Mouse (Mus musculus): ENCODE measurements around the gene BC052040.

BC052040 gene

DNA sequence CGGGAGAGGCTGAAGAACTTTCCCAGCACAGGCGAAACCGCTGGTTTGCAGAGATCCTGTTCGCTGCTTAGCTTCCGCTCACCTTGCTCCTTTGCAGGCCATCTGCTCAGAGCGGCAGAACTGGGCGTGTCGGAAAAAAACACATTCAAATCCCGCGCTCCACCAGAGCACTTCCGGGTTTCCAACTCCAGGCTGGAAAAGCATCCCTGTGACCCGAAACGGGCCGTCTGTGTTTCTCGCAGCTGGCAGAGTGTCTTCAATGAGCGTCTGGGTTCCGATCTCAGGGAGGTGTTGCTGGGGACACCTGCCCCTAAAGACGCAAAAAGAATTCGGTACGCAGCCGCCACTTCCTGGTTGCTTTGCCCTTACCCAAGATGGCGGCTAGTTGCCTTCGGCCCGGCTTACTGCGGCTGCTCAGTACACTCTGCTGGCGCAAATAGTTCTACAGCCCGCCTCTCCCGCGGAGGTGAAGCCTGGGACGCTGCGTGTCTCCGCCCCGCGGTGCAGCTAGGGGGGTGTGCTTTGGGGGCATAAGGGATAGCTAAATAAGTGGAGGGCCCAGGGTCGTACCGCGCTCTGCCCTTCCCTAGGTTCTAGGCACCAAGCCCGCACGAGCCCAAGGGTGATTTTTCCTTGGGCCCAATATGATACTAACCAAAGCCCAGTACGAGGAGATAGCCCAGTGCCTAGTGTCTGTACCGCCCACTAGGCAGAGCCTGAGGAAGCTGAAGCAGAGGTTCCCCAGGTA, at the start of gene BC052040:
BC052040 (plus strand) TSS at position 476 of the 748 bp plus-strand sequence.
- peak; percentile 95 for DNase-seq (ENCODE audit: low read depth)

DNA sequence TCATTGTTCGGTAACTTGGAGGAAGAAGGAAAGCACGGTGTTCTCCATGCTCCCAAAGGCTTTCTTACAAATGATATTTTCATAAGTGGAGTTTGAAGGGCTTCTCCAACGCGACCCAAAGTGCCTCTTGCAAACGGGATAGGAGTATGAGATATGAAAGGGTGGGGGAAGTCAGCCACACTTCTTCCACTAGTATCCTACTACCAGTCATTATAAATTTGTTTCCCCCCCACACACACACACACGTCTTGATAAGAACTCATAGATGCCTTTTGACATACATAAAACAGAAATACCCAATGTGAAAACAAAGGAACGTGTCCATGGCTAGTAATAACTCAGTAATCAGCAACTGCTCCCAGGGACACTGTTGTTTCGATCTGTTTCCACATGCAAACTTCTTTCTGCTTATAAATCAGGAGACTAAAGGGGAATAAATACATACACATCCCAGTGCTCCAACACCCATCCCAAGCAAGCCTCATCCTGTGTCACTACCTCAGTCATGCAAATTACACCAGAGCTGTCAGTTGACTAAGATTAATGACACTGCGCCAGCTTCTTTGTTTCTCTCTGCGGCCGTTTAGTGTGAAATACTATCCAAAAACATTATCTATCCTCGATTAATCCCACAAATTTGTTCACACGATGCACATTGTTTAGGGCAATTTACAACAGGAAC, 43.4 kb upstream of the BC052040 start:
- no peak for DNase-seq (ENCODE audit: low read depth)

DNA sequence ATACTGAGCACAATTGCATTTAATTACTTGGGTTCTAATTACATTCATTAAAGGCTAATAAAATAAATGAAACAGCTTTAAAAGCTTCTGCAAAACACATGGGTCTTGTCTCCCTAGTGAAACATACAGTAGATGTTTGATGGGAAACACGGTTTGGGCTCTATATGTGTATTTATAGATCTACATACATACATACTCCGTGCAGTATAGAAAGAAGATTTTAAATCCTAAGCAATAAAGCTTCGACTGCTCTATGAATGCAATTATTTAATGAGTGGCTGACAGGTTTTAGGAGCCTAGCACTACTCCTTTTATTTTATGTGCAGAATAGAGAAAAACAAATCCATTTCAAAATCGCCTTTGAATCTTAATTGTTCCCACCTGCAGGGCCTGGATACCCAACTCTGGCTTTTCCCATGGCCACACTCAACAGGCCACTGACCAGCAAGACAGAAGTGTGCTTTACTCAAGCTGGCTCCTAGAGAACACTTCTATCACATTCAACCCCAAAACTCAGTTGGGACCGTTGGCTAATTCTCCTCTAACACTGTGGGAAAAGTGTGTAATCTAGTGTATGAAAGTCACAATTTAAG, 42.7 kb upstream of the BC052040 start:
- DNase-seq (ENCODE audit: low read depth): no peak

DNA sequence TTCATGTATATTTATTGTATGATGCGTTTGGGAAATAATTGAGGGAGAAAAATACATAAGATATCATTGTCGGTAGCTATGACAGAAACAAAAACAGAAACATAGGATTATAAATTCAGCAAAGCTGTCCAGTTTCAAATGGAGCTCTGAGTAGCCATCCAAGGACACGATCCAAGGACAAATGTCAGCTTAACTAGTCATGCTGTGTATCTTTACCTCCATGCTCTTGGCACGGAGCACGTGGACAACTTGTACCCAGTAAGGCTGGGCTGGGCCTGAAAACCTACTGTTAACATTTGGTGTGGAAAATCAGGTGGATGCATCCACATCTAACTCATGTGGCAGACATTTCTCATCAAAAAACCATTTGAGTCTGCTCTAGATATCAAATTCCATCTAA, 41.8 kb upstream of the BC052040 start:
- DNase-seq (ENCODE audit: low read depth): no peak

DNA sequence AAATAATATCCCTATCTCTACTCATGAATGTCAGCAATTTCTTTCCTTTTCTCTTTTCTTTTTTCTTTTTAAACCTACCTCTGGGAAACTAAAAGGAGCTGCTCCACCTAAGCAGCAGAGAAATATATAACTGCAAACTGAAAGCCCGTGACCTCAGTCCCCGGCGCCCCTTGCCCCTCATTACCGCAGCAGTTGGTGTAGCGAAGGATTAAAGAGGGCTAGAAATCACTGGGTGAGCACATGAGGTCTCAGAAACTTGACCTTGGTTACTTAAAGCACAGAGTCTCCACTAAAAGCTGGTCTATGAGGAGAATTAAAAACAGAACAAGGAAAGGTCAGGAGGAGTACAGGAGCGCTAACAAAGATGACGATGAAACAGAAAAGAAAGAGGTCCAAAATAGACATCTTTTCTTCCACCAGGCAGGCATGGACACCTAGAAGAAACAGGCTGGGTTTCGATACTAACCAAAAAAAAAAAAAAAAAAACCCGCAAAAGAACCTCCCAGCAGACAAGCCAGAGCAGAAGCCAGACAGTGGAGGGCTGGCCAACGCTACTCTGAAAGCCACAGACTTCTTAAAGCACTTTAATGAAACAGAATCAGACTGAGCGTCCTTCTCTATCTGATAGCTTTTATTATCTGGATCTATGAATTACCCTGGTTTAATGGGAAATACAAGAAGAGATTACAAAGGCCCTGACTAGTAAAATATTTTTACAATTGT, 39.0 kb upstream of the BC052040 start:
- DNase-seq (ENCODE audit: low read depth): no peak

DNA sequence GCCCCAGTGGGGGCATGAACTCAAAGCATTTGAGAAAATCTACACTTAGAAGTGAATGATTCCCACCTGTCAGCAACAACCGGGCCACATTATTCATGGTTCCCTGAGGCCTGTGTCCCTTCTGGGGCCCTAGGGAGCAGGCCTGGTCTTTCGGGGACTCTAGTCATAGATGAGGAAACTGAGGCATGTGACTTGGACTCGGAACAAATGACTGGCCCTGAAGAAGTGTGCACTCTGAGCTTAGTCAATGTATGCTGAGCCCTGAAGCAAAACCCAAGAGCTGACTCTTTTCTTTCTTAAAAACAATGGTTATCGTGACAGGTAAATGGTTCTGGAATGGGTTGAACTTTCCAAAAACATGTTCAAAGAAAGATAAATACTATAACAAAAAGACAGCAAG, 38.3 kb upstream of the BC052040 start:
- DNase-seq (ENCODE audit: low read depth): no peak

DNA sequence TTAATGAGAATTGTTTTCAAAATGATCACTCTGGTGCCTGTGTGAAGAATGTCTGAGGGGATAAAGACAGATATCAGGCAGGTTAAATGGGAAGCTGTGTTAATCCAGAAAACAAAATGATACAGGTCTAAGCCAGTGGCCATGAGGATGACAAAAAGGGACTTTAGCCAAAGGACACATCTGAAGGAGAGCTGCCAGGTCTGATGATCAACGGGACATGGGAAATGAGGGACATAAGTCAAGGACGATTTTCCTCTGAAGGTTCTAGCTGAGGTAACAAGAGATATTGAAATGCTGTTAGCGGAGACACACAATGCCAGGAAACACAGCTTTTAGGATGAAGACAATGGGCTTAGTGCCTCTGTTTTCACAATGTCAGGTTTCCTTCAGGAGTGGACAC, 29.6 kb upstream of the BC052040 start:
- DNase-seq (ENCODE audit: low read depth): no peak

DNA sequence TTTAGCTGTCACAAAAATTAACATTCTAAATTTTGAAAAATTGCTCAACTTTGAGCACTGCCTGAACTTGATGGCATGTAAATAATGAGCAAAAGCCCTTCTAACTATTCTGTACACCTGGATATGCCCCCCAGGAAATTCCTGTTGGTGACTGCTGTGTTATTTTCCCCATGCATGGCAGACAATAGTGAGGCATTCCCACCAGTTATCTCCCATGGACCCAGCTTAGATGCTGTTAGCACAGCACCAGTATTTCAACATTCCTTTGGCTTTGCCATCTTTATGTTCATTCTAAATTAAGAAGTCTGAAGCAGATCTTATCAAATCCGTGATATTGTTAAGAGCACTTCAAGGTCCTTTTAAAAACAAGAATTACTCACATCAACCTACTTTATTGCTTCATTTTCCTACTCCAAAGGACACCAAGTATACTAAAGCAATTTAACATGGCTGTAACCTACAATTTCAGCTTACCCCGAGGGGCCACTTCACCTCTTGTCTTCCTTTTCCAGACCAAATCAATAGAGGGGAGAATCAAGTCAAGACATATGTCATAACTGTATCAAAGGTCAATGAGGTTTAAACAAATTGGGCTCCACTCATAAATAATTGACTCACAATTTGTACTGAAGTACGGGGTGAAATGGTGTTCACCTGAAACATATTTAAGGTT, 19.2 kb upstream of the BC052040 start:
- no peak for DNase-seq (ENCODE audit: low read depth)

DNA sequence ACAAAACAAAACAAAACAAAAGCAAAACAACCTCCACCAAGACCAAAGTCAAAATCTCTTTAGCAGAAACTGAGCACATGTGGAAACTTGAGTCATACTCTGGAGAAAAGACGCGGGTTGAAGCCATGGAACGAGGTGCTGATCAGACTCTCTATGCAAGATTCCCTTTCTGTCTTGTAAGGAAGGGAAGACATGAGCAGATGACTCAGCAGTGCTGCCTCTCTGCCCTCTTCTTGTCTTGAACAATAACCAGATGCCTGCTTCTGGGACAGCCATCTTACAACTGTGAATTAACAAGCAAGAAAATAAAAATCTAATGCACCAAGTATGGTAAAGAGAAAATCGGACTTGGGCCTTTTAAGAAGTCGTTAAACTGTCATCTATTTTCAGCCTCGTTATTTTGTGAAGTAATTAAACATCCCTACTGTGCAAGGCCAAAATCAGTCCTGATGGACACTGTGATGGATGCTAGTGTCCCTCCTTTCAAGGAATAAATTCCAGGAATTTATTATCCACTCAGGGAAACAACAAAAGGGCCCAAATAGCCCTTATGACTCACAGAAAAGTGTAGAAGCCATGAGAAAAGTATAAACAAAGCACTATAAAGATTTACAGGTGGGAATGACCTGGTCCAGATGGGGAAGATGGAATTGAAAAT, 18.0 kb upstream of the BC052040 start:
- DNase-seq (ENCODE audit: low read depth): no peak

DNA sequence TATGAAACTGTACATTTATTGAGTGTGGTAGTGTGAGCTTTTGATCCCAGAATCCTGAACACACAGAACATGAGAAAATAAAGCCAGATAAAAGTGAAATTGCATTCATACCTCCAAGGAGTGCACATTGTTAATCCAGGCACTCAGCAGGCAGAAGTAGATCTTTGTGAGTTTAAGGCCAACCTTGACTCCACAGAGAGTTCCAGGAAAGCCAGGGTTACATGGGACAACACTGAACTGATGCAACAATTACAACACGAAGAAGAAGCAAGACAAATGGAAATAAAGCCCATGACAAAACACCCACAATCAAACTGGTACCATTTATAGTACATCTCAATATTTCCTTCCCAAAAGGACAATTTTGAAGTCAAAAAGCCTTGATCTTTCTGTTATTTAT, 9.5 kb upstream of the BC052040 start:
- DNase-seq (ENCODE audit: low read depth): no peak

DNA sequence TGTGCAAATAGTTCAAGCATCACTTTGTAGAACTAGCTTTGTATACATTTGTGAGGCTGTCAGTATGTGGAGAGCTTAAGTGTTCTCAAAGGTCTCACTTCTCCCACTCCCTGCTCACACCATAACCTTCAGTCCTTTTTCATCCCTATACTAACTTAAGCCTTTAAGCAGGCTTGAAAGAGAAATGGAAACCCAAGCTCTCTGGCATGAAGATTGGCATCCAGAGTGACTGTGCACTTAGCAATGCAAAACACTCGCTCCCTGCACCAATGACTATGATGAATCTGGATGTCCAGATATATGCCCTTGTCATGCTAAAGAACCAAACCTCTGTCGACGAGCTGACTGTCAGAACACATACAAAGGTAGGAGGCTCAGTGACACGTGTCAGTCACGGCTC, 6.7 kb upstream of the BC052040 start:
- no peak for DNase-seq (ENCODE audit: low read depth)

DNA sequence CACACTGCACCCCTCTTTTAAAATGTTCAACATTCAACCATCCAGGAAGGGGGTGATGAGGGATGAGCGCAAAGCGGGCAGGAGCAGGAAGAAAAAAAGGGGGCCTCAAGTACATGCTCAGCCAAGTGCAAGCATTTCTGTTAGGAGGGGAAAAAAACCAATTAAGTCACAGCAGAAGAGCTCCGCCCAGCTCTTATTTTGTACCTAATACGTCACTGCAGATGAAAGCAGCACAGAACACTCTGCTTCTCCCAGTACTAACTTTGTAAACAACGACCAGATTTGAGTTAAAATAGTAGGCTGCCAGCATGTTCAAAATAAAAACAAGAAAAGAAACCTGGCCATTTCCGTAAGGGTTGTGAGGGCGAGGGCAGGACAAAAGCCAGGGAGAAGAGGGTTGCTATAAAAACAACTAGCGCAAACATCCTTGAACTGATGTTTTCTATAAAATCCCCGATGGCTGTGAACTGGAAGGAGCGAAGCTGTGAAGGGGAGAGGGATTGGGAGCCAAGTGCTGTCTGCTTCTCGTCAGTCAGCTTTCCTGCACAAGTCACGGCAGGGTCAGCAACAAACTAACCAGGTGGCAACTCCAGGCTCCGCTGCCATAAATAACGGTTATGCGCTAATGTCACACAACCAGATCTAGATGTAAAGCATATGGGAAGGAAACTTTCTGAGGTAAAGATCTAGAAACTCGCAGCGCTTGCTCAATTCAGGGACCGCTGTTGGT, 2.2 kb upstream of the BC052040 start:
- no peak for DNase-seq (ENCODE audit: low read depth)

DNA sequence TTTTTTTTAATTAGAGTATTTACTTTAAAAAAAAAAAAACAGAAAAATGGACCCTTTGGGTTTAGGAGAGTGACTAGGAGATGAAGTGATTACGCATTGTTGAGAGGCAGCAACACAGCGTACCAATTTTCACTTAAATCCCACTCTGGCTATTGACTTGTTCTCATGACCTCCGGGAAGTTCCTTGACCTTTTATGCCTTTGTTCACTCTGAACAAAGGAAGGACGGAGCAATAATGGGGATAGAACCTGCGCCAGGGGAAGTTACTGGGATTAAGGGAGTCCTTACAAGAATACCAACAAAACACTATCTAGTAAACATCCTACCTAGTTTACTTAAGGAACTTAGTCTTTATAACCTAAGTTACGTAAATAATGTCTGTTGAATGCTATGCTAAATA, 1.5 kb upstream of the BC052040 start:
- no peak for DNase-seq (ENCODE audit: low read depth)

DNA sequence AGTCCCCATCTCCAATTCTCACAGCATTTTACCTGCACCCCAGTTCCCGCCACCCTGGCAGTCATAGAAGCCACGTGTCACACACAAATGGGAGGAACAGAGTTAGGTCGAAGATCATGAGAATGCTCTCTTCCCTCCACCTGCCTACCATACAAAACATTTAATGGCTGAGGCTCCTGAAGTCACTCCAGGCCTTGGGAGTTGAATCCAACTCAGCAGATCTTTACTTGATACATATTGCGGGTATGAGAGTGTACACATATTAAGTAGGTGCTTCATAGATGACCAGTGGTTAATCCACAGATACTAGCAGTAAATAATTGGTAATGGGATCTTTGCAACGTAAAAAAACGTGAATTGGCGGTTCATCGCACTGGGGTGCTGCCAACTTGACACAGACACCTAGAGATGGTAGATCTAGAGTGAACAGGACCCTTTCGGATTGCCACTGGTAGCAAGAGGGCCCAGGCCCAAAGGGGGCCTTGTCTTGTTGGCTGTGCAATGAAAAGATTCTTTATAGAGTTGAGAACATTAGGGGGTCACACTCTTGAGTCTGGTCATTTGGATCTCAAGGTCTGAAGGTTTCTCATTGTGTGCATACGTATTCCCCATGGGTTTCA, 583 bp downstream of the BC052040 start:
- DNase-seq (ENCODE audit: low read depth): no peak

DNA sequence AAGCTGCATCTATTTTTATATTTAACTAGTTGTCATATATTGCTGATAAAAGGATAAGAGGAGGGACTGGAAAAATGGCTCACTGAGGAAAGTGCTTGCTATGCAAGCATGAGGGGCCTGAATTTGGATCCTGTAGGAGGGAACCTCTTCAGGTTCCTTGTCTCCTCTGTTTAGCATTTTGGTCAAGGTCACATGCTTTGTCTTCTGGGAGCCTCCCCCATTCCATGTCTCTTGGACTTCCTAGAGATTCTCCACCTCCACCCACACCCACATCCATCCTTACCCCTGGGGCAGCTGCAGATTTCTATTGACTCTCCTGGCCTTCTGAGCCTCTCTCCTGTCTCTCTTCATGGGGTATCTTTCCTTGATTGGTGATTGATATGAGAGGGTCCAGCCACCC, 2.3 kb downstream of the BC052040 start:
- no peak for DNase-seq (ENCODE audit: low read depth)

DNA sequence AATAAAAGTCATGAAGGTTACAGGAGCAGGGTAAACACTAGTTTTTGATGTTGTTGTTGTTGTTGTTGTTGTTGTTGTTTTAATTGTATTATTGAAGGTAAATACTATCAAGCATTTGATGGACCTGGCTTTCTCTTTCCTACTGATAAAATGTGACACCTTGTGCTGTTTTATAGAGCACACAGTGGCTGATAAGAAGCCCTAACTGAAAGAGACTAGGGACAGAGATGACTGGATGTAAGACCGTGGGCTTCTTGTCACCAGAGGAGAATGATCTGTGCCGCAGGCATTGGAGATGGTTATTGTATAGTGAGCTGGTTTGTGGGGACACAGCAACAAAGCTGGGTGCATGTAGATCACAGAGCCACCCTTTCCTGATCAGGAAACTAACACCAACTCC, 9.1 kb downstream of the BC052040 start:
- DNase-seq (ENCODE audit: low read depth): no peak

DNA sequence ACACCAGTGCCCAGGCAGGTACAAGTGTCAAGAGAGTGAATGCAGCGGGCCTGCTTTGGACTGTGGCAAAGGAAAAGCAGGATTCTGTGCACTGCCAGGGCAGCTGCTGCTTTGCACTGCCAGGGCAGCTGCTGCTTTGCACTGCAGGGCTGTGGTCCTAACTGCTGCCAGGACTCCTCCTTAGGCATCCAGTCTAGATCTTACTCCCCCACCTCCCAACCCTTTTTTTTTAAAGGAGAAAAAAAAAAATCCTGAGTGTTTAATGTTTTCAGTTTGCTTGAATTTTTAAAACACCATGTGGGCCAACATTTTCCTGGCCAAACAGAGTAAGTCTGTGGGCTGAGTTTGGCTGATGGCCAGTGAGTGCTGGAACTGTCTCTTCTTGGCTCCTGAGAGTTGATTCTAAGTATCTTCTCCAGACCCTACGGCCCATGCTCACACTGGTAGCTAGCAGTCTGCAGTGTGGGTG, 11.2 kb downstream of the BC052040 start:
- DNase-seq (ENCODE audit: low read depth): no peak

DNA sequence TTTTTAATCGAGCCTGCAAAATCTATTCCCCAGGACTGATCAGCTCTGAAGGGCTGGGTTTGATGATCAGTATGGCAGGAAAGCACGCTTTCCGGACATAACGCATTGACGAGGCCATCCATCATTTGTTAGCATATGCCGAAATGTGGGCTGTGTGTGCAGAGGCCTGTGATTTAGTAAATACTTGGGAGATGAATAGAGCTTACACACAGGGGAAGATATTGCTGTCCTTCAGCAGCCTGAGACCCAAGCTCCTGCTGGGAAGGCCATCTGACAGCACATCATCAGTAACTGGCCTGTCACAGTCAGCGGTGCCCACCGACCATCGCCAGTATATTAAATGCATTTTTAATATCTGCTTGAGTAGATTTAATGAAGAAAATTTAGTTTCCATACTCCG, 15.5 kb downstream of the BC052040 start:
- no peak for DNase-seq (ENCODE audit: low read depth)

DNA sequence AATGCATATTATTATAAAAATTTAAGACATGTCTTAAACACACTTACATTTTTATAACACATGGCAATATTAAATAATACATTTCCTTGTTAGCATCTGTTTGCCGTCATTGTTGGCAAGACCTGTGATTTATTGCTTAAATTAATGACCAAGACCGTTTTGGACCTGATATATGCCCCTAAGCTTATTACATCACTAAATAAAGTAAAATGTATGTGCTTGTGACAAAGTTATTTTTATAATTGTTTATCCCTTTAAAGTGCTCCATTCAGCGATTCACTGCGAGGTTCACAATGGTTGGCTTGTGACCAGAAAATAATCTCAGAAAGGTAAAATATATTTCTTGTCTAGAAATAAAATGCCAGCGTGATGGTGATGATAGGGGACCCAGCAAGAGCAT, 16.8 kb downstream of the BC052040 start:
- no peak for DNase-seq (ENCODE audit: low read depth)

DNA sequence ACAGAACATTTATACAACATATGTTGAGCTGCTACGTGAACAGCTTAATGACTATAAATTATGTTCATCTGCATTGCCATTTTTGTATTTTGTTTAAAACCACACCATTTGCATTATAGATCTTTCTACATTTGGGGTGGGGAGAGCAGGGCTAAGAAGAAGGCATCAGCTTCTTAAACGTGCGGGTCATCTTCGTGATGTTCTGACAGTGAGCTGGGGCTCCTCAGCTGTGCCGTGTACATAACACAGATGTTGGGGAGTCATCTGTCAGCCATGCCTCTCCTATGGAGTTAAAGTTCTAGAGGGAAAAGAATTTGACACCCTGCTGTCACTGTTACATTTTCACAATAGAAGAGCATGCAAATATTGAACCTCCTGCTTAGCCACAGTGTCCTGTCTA, 19.2 kb downstream of the BC052040 start:
- DNase-seq (ENCODE audit: low read depth): no peak
